Mouse (Mus musculus) MEL-GATA-1-ER (cell line): ENCODE results near the gene Ten1.

Experiments
- DNase-seq: peaks from one replicate; pipeline ENCODE4 v3.0.0-alpha.2; 2012; ENCODE audit warnings: low read depth; ENCODE audit errors: extremely low read depth

Gene Ten1

GRCm38 (mm10) chr11:116196866-116197583, 1.6 kb upstream of the Ten1 start:
- no peak for DNase-seq

GRCm38 (mm10) chr11:116197584-116197906, 1.1 kb upstream of the Ten1 start:
- DNase-seq = no peak

GRCm38 (mm10) chr11:116198132-116198531, 523 bp upstream of the Ten1 start:
- no peak for DNase-seq

DNA sequence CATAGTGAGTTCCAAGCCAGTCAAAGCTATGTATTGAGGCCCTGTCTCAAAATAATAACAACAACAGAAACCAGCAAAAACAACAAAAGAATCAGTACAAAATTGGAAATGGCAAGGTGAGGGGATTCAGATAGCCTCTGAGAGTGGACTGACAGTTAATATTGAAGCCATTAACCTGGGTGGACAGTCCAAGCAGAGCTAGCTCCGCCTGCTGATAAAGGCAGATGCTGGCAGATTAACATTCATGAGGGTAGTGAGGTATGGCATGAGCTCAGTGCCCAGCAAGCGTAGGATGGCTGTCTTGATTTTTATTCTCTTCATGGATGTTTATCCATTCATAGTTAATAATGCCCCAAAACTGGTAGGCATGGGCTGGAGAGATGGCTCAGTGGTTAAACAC, 2.5 kb downstream of the Ten1 start:
- DNase-seq = no peak

GRCm38 (mm10) chr11:116203150-116203549, 4.5 kb downstream of the Ten1 start:
- DNase-seq = no peak

GRCm38 (mm10) chr11:116206678-116207077, 8.0 kb downstream of the Ten1 start:
- no peak for DNase-seq

DNA sequence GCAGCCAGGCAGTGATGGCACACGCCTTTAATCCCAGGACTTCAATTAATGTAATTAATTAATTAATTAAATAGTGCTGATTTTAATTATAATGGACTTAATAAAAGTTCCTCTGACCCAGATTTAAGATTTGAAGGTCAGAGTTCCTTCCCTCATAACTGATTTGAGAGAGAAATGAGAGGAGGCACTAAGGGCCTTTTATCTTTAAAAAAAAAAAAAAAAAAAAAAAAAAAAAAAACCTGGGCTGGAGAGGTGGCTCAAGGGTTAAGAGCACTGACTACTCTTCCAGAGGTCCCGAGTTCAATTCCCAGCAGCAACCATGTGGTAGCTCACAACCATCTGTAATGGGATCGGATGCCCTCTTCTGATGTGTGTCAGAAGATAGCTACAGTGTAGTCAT, 10.0 kb downstream of the Ten1 start:
- DNase-seq = no peak

DNA sequence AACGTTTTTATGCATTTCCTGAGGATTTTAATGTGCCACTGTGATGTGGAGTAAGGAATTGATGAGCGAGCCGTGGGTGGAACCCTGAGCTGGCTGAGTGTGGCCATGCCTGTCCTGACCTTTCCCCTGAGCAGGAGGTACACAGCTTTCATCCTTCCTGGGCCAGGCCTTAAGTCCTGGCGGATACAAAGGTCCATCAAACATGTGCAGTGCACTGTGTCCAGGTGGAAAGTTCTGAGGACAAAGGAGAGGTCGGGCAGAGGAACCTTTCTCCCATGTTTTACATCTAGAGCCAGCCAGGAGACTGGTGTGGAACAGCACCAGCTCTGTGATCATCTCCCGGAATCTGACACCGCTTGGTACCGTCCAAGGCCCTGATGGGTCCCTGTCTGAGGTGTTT, 10.6 kb downstream of the Ten1 start:
- DNase-seq = no peak

DNA sequence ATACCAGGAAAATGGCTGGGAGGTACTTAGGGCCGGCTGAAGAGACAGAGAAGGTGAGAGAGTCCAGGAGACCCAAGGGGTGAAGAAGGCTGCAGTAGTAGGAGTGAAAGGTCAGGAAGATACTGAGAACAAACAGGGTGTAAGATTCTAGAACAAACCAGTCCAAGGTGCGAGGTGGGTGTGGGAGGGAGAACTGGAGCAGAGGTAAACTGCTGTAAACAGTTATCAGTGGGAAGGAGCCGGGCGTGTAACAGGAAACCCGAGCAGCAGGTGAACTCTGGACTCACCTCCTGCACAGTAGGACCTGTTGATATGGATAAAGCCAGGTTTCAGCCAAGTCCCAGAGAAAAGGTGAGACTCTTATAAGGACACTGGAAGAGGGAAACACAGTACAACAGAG, 12.0 kb downstream of the Ten1 start:
- DNase-seq = no peak

DNA sequence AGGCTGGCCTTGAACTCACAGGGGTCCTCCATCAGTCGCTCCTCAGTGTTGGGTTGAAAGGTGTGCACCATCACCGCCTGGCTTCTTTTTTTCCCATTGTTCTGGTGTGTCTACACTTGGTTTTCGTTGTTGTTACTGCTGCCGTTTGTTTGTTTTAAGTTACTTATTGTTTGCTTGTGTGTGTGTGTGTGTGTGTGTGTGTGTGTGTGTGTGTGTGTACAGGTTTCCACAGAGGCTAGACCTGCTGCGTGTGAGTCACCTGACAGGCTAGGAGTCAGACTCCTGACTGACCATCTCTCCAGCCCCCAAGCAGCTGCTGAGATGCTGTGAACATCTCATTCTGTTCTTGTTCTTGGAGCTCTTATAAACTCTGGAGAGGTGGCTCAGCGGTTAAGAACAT, 14.2 kb downstream of the Ten1 start:
- no peak for DNase-seq

DNA sequence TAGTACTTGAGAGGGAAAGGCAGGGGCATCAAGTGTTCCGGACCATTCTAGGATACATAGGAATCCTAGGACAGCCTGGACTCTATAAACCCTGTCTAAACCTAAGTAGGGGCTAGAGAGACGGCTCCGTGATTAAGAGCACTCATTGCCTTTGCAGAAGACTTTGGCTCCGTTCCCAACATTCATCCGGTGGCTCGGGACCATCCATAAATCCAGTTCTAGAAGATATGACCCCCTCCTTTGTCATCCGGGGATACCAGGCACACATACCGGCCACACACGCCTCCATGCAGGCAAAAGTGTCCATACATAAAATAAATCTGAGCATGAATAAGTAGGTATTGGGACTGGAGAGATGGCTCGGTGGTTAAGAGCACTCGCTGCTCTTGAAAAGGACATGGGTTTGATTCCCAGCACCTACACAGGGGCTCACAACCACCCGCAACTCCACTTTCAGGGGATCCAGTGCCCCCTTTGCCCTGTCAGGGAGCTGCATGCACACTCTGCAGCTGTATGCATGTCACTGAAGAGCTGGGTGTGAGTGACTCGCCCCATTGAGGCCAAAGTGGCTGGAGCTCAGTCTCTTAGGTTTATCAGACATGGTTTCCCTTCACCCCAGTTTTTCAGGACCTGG, 15.3 kb downstream of the Ten1 start:
- DNase-seq = no peak

DNA sequence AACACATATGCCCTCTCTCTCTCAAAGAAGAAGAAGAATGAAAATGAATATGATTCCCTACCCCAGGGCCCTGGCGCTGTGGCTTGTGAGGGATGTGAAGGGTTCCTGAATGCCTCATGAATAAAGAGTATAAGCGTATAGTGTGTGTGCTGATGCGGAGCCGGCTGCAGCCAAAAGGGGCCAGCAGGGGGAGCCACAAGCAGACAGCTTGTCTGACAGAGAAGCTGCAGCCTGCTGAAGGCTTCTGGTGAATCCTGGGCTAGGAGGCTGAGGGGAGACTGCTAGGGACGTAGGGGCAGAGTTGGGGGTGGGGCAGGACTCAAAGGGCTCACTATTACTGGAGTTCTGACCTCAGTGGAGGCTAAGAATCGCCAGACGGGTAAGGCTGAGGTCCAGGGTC, 16.5 kb downstream of the Ten1 start:
- no peak for DNase-seq

- DNase-seq = no peak
Observed at GRCm38 (mm10) chr11:116215991-116216390, 17.3 kb downstream of the Ten1 start.

- no peak for DNase-seq
Observed at GRCm38 (mm10) chr11:116216549-116216948, 17.9 kb downstream of the Ten1 start.

DNA sequence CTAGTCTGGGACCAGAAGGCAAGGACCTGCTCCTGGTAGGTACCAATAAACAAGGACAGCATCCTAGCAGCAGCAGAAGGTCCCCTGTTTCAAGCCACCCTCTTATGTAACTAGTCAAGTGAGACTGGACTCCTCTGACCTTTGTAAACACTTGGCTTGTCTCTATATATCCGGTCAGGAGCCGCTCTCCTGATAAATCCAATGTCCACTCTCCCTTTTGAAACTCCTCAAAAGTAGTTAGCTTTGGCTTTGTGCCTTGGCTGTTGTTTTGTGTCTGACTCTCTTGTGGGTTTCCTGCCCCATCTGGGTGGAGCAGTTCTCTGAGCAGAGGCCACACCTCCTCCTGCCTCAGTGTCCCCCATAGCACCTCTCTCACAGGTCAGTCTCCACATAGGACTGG, 19.6 kb downstream of the Ten1 start:
- no peak for DNase-seq

DNA sequence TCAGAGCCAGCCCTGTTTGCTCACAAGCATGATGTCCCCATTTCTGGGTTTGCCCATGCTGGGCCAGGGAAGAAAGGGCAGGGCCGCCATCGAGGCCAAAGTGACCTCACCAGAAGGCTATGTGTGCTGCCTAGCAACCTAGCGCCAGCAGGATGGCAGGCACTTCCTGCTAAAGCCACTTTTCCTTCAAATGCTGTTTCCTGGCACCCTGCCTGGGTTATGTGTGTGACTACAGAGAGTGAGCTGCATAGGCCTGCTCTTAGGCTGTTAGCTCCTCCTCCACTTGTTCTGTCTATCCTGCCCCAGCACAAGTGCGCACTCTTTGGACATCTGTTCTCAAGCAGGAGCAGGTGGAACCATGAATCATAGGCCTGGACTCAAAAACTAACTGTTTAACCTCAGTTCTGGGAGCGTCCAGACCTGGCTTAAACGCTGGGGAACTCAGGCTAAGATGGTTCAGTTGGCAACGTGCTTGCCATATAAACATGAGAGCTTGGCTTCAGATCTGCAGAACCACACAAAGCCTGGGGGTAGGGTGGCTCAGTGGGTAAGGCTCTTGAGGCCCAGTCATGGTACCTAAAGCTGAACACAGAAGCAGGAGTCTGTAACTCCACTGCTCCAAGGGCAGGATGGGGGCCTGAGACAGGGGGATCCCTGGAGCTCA, 20.2 kb downstream of the Ten1 start:
- no peak for DNase-seq

GRCm38 (mm10) chr11:116219885-116220284, 21.2 kb downstream of the Ten1 start:
- DNase-seq = no peak

DNA sequence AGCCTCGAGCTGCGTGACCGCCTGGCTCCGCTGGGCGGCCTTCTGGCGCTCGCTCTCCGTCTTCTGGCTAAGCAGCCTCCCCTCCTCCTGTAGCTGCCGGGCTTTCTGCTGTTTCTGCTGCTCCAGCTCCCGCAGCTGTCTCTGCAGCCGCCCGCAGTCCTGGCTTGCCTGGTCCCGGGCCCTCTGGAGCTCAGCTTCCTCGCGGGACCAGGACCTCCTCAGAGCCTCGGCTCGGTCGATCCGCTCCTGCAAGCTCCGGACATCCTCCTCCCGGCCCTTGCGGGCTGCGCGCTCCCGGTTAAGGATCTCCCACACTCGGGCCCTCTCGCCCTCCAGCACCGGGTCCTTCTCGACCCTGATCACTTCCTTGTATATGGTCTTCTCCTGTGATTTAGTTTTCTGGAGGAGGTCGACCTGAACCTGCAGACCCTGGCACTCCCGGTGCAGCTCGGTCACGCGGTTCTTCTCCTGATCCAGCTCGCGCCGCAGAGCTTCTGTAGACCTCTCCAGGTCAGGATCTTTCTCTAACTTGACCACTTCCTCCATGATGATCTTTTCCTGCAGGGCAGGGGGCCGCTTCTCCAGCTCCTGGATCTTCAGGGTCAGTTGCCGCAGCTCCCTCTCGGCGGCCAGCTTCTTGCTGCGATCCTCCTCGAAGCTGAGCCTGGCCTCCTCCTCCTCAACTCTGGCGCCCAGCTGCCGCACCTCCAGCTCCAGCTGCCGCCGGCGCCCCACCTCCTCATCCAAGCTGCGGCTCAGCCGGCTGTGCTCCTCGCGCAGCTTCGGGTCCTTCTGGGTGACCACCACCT, 23.5 kb downstream of the Ten1 start:
- no peak for DNase-seq

- no peak for DNase-seq
Observed at GRCm38 (mm10) chr11:116222740-116223059, 24.0 kb downstream of the Ten1 start.

DNA sequence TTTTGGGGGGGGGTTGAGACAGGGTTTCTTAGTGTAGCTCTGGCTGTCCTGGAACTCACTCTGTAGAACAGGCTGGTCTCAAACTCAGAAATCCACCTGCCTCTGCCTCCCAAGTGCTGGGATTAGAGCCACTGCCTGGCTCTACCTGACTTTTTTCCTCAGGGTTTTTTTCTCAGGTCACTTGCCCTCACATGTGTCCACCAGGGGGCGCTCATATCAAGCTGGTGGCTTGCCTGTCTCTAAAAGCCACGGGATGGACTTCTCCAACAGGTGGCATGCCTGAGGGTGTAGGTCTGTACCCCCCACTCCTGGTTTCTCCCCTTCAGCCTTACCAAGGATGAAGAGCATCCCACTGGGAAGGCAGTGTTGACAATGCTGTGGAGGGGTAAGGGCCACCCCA, 27.8 kb downstream of the Ten1 start:
- peak; percentile 26 for DNase-seq

DNA sequence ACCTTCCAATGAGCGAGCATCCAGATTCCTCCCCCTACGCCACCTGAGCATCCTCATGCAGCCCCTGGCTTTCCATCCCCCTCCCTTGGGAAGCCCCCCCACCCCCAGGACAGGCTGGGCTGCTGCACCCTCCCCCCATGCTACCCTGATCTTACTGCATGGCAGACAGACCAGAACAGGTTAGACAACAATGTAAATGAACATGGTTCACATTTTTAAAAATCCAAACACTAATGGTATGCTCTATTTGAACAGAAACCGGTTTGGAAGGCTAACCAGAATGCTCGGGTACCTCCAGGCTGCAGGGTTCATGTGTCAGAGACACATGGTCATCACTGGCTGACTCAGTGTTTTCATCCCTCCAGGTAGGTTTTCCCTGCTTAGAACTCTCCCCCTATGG, 30.0 kb downstream of the Ten1 start:
- DNase-seq = no peak

DNA sequence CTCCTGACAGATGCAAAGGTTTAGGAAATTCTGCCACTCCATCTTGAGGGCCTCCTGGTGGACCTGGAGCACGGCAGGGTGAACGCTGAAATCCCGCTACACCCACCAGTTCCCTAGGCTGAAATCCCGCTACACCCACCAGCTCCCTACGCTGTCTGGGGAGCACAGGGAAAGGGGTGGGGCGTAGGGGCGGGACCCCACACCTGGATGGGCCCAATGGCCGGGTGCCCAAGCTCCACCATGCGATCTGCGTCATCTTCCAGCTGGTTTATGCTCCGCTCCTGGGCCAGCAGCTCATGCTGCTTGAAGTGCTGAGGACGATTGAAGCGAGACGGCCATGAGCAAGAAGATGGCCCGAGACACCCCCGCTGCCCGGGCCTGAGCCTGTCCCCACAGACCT, 33.8 kb downstream of the Ten1 start:
- DNase-seq = no peak
